Mouse (Mus musculus) megakaryocyte, embryonic 14.5 days (primary cell): ENCODE results near the gene Slc38a11. TPM values are rescaled to one million over a fixed set of nuclear protein-coding genes. Genes with fewer than 3 reads are reported as not detected.

Experiments used
- H3K27me3 ChIP-seq: replicated peaks from 2 replicates; pipeline ENCODE3; 2012; ENCODE audit warnings: inconsistent platforms
- H3K36me3 ChIP-seq: replicated peaks from 2 replicates; pipeline ENCODE3; 2012; ENCODE audit warnings: low read length, inconsistent platforms, mixed read lengths
- H3K4me1 ChIP-seq: 2 replicates; pipeline ENCODE4 v1.6.1; 2012; ENCODE audit warnings: inconsistent platforms
- H3K4me3 ChIP-seq: replicated peaks from 2 replicates; pipeline ENCODE3; 2012; ENCODE audit warnings: moderate library complexity, mild to moderate bottlenecking, inconsistent platforms
- H3K9me3 ChIP-seq: 2 replicates; pipeline ENCODE4 v1.6.1; 2012; ENCODE audit warnings: inconsistent platforms
- FLI1 ChIP-seq: IDR thresholded peaks from 2 replicates; pipeline ENCODE4 v1.6.1; 2012; ENCODE audit warnings: low read length, inconsistent platforms, mixed read lengths
- GATA1 ChIP-seq: IDR thresholded peaks from 3 replicates; pipeline ENCODE4 v1.6.1; 2012; ENCODE audit warnings: mixed read lengths, low read length, inconsistent platforms, borderline replicate concordance
- polyA plus RNA-seq: library from polyadenylated mRNA; stranded (reverse); fragments of >175 nt; gene quantifications from 2 replicates; pipeline ENCODE4 v1.2.3, GENCODE M21; 2012; ENCODE audit warnings: low replicate concordance; ENCODE audit not compliant: insufficient read depth

Gene Slc38a11
- polyA plus RNA-seq, 1 experiment: not detected

GRCm38 (mm10) chr2:65334091-65334490 is 29.7 kb downstream of the Slc38a11 start:
- Histone ChIP-seq H3K4me3 (no peak overlapping the region), H3K9me3 (no peaks in the 10 kb centered on the region), H3K36me3 (no peaks in the 10 kb centered on the region), H3K4me1 (peaks cover 38% of the 10 kb centered on the region), H3K27me3 (no peaks in the 10 kb centered on the region)
- TF ChIP-seq FLI1 (no peak), GATA1 (no peak)

- Histone ChIP-seq H3K4me3 (no peak overlapping the region), H3K36me3 (no peaks in the 10 kb centered on the region), H3K27me3 (no peaks in the 10 kb centered on the region), H3K4me1 (peaks cover 32% of the 10 kb centered on the region), H3K9me3 (no peaks in the 10 kb centered on the region)
- no peak for TF ChIP-seq FLI1
- no peak for TF ChIP-seq GATA1
These were observed 32.5 kb downstream of the Slc38a11 start for GRCm38 (mm10) chr2:65331321-65331720.

- Histone ChIP-seq H3K36me3 (no peaks in the 10 kb centered on the region), H3K27me3 (no peaks in the 10 kb centered on the region), H3K4me1 (peaks cover 22% of the 10 kb centered on the region), H3K9me3 (no peaks in the 10 kb centered on the region), H3K4me3 (no peak overlapping the region)
- TF ChIP-seq FLI1 (no peak), GATA1 (no peak)
These were observed 41.7 kb downstream of the Slc38a11 start for GRCm38 (mm10) chr2:65321998-65322754.

- no peak for TF ChIP-seq GATA1
- no peak for TF ChIP-seq FLI1
These were observed 42.9 kb downstream of the Slc38a11 start for GRCm38 (mm10) chr2:65320975-65321374.

GRCm38 (mm10) chr2:65316721-65317120 is 47.1 kb downstream of the Slc38a11 start:
- Histone ChIP-seq H3K27me3 (no peaks in the 10 kb centered on the region), H3K36me3 (no peaks in the 10 kb centered on the region)

More at GRCm38 (mm10) chr2:65320975-65321374, 42.9 kb downstream of the Slc38a11 start:
- Histone ChIP-seq H3K4me1 (peaks cover 22% of the 10 kb centered on the region), H3K4me3 (no peak overlapping the region), H3K36me3 (no peaks in the 10 kb centered on the region), H3K9me3 (no peaks in the 10 kb centered on the region), H3K27me3 (no peaks in the 10 kb centered on the region)

GRCm38 (mm10) chr2:65311250-65311649 is 52.6 kb downstream of the Slc38a11 start:
- H3K4me3 ChIP-seq: no peak overlapping the region
- no peaks in the 10 kb centered on the region for H3K4me1 ChIP-seq
- peaks cover 9% of the 10 kb centered on the region for H3K9me3 ChIP-seq
- TF ChIP-seq GATA1 (no peak), FLI1 (no peak)
- no peaks in the 10 kb centered on the region for H3K36me3 ChIP-seq
- H3K27me3 ChIP-seq: no peaks in the 10 kb centered on the region

More at GRCm38 (mm10) chr2:65316721-65317120, 47.1 kb downstream of the Slc38a11 start:
- peaks cover 2% of the 10 kb centered on the region; the same call in 1 of the 2 replicates for H3K4me1 ChIP-seq
- H3K4me3 ChIP-seq: no peak overlapping the region
- H3K9me3 ChIP-seq: peaks cover 5% of the 10 kb centered on the region
- no peak for TF ChIP-seq GATA1
- TF ChIP-seq FLI1: no peak

GRCm38 (mm10) chr2:65296541-65296940 is 67.3 kb downstream of the Slc38a11 start:
- Histone ChIP-seq H3K4me1 (no peaks in the 10 kb centered on the region), H3K4me3 (no peak overlapping the region), H3K27me3 (no peaks in the 10 kb centered on the region), H3K36me3 (no peaks in the 10 kb centered on the region), H3K9me3 (peaks cover 13% of the 10 kb centered on the region)
- no peak for TF ChIP-seq GATA1
- TF ChIP-seq FLI1: no peak

- Histone ChIP-seq H3K27me3 (no peaks in the 10 kb centered on the region), H3K4me3 (no peak overlapping the region), H3K36me3 (no peaks in the 10 kb centered on the region), H3K9me3 (peaks cover 13% of the 10 kb centered on the region), H3K4me1 (no peaks in the 10 kb centered on the region)
- TF ChIP-seq GATA1 (no peak), FLI1 (no peak)
These were observed 69.7 kb downstream of the Slc38a11 start for GRCm38 (mm10) chr2:65294092-65294491.

GRCm38 (mm10) chr2:65293411-65293810 is 70.4 kb downstream of the Slc38a11 start:
- H3K27me3 ChIP-seq: no peaks in the 10 kb centered on the region
- peaks cover 13% of the 10 kb centered on the region for H3K9me3 ChIP-seq
- H3K4me3 ChIP-seq: no peak overlapping the region
- H3K4me1 ChIP-seq: no peaks in the 10 kb centered on the region
- H3K36me3 ChIP-seq: no peaks in the 10 kb centered on the region
- no peak for TF ChIP-seq GATA1
- TF ChIP-seq FLI1: no peak

- H3K9me3 ChIP-seq: peaks cover 13% of the 10 kb centered on the region
- no peaks in the 10 kb centered on the region for H3K36me3 ChIP-seq
- H3K27me3 ChIP-seq: no peaks in the 10 kb centered on the region
- no peak for TF ChIP-seq GATA1
- no peak for TF ChIP-seq FLI1
- H3K4me3 ChIP-seq: no peak overlapping the region
- no peaks in the 10 kb centered on the region for H3K4me1 ChIP-seq
These were observed 74.1 kb downstream of the Slc38a11 start for GRCm38 (mm10) chr2:65289721-65290120.
